Mouse (Mus musculus): Measurements from ENCODE around the gene Gria1.

Gene Gria1

DNA sequence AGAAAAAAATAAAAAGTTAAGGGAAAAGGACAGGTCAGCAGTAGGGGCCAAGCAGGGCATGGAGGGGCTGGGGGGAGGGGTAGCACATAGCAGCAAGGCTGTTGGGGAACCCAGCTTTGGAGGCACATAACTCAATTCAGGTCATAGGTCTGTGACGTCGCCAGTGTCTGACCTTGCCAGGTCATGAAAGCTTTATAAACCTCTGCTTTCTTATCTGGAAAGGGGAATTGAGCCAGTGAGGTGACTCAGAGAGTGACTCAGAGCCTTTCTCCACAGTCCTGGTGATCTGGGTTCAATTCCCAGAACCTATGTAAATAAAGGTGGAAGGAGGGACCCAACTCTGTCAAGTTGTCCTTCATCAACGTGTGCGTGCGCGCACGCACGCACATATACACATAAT lies 286.2 kb downstream of the Gria1 start:
- in situ Hi-C loops (cut with MseI, MboI): no loop called here

DNA sequence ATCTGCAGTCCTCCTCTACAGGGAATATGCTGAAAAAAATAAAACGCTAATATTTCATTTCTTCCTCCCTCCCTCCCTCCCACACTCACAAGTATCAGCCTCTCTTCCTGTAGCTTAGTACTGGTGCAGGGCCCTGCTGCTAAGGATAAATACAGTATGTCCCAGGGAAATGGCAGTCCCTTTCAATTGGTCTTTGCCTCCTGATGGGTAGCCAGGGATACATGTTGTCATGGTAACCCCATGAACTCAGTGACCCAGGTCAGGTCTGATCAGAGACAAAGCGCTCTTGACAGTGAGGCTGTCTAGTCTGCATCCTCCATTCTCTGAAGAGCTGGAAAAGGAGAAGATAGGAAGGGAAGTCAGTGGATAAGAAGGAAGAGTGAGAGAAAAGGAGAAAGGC lies 287.1 kb downstream of the Gria1 start:
- in situ Hi-C loops (cut with MseI, MboI): no loop called here

DNA sequence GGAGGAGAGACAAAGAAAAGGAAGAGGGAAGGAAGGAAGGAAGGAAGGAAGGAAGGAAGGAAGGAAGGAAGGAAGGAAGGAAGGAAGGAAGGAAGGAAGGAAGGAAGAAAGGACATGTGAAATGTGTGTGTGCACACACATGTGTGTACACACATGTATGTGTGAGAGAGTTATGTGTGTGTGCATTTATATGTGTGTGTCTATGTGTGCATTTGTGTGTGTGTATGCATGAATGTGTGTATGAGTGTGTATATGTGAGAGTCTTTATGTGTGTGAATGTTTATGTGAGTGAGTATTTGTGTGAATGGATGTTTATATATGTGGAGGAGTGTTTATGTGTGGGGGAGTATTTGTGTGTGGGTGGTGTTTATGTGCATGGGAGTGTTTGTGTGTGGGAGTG lies 287.5 kb downstream of the Gria1 start:
- in situ Hi-C loops (cut with MseI, MboI): no loop called here

DNA sequence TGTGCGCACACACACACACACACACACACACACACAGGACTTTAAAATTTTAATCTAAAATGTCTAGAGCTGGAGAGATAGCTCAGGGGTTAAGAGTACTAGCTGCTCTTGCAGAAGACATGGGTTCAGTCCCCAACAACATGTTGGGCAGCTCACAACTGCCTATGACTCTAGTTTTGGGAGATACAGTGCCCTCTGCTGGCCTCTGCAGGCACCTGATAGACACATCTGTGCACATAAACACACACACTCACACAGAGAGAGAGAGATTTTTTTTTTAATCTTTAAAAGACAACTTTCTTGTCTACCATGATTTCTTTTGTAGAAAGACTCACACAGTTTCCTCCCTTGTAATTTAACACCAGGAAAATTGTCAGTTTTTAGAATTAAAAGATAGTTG lies 292.4 kb downstream of the Gria1 start:
- in situ Hi-C loops (cut with MseI, MboI): loop anchor here in 1 of 2 experiments (25.0 kb wide), 1 partner anchor 1166 kb away; no protein-coding TSS in a partner anchor

GRCm38 (mm10) chr11:57306116-57306515 lies 294.9 kb downstream of the Gria1 start:
- in situ Hi-C loops (cut with MseI, MboI): loop anchor here in 1 of 2 experiments (25.0 kb wide), 1 partner anchor 1169 kb away; no protein-coding TSS in a partner anchor

DNA sequence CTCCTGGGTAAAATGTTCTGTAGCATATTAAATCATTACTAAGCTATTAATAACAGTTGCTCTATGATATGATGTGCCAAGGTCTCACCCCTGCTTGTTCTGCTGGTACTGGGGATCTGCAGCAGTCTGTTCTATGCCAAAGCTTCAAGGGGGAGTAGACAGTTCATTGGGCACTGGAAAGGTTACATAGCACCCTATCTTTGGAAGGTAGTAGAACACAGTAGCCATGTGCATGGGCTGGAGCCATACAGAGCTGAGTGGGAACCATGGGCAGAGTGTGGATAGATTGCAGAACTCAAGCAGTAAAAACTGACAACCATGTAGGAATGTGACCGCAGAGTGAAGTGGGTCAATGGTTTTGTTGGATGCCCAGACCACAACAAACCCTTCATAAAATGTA lies 295.7 kb downstream of the Gria1 start:
- in situ Hi-C loops (cut with MseI, MboI): loop anchor here in 1 of 2 experiments (25.0 kb wide), 1 partner anchor 1170 kb away; no protein-coding TSS in a partner anchor

DNA sequence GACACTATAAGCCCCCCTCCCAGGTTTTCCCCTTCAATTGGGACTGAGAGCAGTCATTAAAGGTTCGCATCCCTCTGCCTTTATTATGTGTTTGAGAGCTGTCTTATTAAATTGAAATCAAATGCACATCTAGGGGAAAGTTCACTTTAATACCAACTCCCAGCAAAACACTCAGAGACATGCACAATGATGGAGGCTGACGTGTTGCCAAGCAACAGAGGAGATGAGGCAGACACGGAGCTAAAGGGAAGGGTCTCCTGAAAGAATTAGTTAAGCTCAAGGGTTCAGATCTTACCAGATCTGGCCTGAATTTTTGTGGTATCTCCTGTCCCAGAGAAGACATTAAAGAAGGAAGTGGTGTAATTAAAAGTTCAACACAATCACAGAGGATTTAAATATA lies 305.9 kb downstream of the Gria1 start:
- in situ Hi-C loops (cut with MseI, MboI): loop anchor here in 1 of 2 experiments (25.0 kb wide), 1 partner anchor 1180 kb away; no protein-coding TSS in a partner anchor

DNA sequence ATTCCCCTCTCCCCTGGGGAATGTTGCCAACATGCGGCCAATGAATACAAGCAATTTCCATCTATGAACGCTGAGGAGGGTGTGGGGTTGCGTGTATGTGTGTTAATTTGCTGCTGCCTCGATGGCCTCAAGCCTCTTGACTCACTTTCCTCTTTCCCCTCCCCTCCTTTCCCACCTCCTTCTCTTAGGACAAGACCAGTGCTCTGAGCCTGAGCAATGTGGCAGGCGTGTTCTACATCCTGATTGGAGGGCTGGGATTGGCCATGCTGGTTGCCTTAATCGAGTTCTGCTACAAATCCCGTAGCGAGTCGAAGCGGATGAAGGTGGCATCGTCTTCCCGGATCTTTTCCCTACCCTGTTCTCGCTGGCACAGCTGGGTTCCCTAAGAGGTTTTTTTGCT lies 306.3 kb downstream of the Gria1 start:
- in situ Hi-C loops (cut with MseI, MboI): loop anchor here in 1 of 2 experiments (25.0 kb wide), 1 partner anchor 1180 kb away; no protein-coding TSS in a partner anchor

GRCm38 (mm10) chr11:57319374-57319773 lies 308.2 kb downstream of the Gria1 start:
- in situ Hi-C loops (cut with MseI, MboI): loop anchor here in 1 of 2 experiments (25.0 kb wide), 1 partner anchor 1182 kb away; no protein-coding TSS in a partner anchor

- in situ Hi-C loops (cut with MseI, MboI): loop anchor here in 1 of 2 experiments (25.0 kb wide), 1 partner anchor 1187 kb away; no protein-coding TSS in a partner anchor
These were observed 312.9 kb downstream of the Gria1 start for GRCm38 (mm10) chr11:57324099-57324498.

All from mouse trophoblast stem cell (cell line).